Mouse (Mus musculus): ENCODE measurements at regions not wholly inside any gene's neighbourhood (a gene's known extent, or its start where the extent isn't known, plus 50 kb on each side); places are given as distances from the start of the nearest gene placed in this dataset.

DNA sequence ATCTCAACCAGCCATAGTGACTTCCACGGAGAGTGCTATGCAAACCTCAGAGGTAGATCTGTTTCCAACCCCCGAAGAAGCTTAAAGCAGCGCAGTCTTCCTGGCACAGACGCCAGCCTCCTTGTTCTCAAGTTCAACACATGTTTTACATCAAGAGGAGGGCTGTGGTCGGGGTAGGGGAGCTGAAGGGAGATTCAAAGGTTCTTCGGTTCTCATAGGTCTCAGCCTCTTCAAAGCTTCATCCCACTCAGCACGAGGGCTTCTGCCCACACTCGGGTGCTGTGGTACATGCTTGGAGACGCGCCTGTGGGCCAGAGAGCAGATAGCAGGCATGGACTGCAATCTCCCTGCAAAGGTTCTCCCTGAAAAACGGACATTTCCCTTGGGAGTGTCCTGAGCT is 219.7 kb downstream of the Bcl2l11 start:
- Histone ChIP-seq H3K4me3 (ENCODE audit: low read depth, low read length) (no peak overlapping the region), H3K36me3 (ENCODE audit: control insufficient read depth, insufficient read depth, low read length) (no peaks in the 10 kb centered on the region), H3K27me3 (ENCODE audit: control insufficient read depth, insufficient read depth, low read length) (no peaks in the 10 kb centered on the region), H3K27ac (ENCODE audit: low read depth, low read length) (no peak overlapping the region), H3K4me2 (no peak overlapping the region), H3K4me1 (ENCODE audit: control insufficient read depth, insufficient read depth, low read length) (no peaks in the 10 kb centered on the region), H3K9me3 (ENCODE audit: control insufficient read depth, low read length) (no peaks in the 10 kb centered on the region), H3K9ac (ENCODE audit: low read length) (no peak overlapping the region)
- no peak for ATAC-seq (ENCODE audit: low FRiP score)
- WGBS, result 80% methylated on average over 11 of the region's 11 CpGs
- no peak for DNase-seq (ENCODE audit: low spot score, missing footprints)

DNA sequence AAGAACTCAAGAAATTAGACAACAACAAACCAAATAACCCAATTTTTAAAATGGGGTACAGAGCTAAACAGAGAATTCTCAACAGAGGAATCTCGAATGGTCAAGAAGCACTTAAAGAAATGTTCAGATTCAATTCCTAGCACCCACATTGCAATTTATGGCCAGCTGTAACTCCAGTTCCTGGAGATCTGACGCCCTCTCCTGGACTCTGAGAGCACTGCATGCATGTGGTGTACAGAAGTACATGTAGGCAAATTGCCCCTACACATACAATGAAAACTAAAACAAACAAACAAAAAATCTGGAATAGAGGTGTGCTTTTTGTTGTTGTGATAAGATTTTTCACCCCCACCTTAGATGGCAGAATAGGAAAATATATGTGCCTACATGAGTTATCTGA is 222.7 kb downstream of the Bcl2l11 start:
- no peak overlapping the region for H3K4me3 ChIP-seq (ENCODE audit: low read depth, low read length)
- no peaks in the 10 kb centered on the region for H3K9me3 ChIP-seq (ENCODE audit: control insufficient read depth, low read length)
- WGBS, result 73% methylated on average over 2 of the region's 2 CpGs
- no peaks in the 10 kb centered on the region for H3K4me1 ChIP-seq (ENCODE audit: control insufficient read depth, insufficient read depth, low read length)
- no peak overlapping the region for H3K27ac ChIP-seq (ENCODE audit: low read depth, low read length)
- H3K27me3 ChIP-seq (ENCODE audit: control insufficient read depth, insufficient read depth, low read length), result no peaks in the 10 kb centered on the region
- ATAC-seq (ENCODE audit: low FRiP score) (no peak), DNase-seq (ENCODE audit: low spot score, missing footprints) (no peak)
- no peak overlapping the region for H3K4me2 ChIP-seq
- no peak overlapping the region for H3K9ac ChIP-seq (ENCODE audit: low read length)
- H3K36me3 ChIP-seq (ENCODE audit: control insufficient read depth, insufficient read depth, low read length), result no peaks in the 10 kb centered on the region

DNA sequence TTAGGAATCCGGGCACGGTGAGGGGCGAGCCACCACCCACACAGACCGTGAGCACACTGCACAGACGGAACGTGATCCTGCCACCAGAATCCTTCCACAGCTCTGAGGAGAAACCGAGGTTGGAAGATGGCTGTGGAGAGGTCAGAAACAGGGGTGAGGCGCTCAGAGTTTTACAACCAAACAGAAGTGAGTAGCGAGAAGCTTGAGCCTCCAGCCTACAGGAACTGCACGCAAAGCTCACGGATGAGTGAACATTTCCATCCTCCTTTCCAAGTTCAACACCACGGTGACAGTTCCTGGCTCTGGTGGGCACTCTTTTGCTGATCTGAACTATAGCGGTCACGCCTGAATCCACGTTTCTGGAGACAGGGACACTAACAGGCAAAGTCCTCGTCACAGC is 225.6 kb downstream of the Bcl2l11 start:
- H3K9me3 ChIP-seq (ENCODE audit: control insufficient read depth, low read length), result no peaks in the 10 kb centered on the region
- H3K4me1 ChIP-seq (ENCODE audit: control insufficient read depth, insufficient read depth, low read length), result no peaks in the 10 kb centered on the region
- H3K4me2 ChIP-seq, result no peak overlapping the region
- H3K4me3 ChIP-seq (ENCODE audit: low read depth, low read length), result no peak overlapping the region
- no peaks in the 10 kb centered on the region for H3K36me3 ChIP-seq (ENCODE audit: control insufficient read depth, insufficient read depth, low read length)
- no peak overlapping the region for H3K27ac ChIP-seq (ENCODE audit: low read depth, low read length)
- no peak for ATAC-seq (ENCODE audit: low FRiP score)
- no peaks in the 10 kb centered on the region for H3K27me3 ChIP-seq (ENCODE audit: control insufficient read depth, insufficient read depth, low read length)
- 90% methylated on average over 16 of the region's 16 CpGs for WGBS
- no peak for DNase-seq (ENCODE audit: low spot score, missing footprints)
- no peak overlapping the region for H3K9ac ChIP-seq (ENCODE audit: low read length)

DNA sequence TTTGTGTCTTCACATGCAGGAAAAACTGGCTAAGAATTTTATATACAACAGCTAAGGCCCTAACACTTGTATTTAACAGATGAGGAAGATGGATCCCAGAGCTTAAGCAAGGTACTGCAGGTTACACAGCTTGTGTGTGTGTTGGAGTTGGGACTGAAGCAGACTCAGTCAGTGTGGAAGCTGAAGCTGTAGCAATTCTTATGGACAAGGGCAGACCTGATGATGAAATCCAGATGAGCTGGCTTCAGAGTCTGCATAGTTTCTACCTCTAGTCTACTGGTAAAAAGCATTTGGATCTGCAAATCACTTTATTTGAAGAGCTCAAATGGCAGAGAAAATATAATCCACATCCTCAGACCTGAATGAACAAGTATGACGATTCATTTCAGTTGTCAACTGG is 226.7 kb downstream of the Bcl2l11 start:
- H3K9me3 ChIP-seq (ENCODE audit: control insufficient read depth, low read length), result no peaks in the 10 kb centered on the region
- WGBS, result 86% methylated on average over 1 of the region's 1 CpGs
- DNase-seq (ENCODE audit: low spot score, missing footprints) (no peak), ATAC-seq (ENCODE audit: low FRiP score) (no peak)
- no peaks in the 10 kb centered on the region for H3K36me3 ChIP-seq (ENCODE audit: control insufficient read depth, insufficient read depth, low read length)
- no peak overlapping the region for H3K4me2 ChIP-seq
- no peaks in the 10 kb centered on the region for H3K4me1 ChIP-seq (ENCODE audit: control insufficient read depth, insufficient read depth, low read length)
- no peaks in the 10 kb centered on the region for H3K27me3 ChIP-seq (ENCODE audit: control insufficient read depth, insufficient read depth, low read length)
- H3K9ac ChIP-seq (ENCODE audit: low read length), result no peak overlapping the region
- H3K4me3 ChIP-seq (ENCODE audit: low read depth, low read length), result no peak overlapping the region
- no peak overlapping the region for H3K27ac ChIP-seq (ENCODE audit: low read depth, low read length)

DNA sequence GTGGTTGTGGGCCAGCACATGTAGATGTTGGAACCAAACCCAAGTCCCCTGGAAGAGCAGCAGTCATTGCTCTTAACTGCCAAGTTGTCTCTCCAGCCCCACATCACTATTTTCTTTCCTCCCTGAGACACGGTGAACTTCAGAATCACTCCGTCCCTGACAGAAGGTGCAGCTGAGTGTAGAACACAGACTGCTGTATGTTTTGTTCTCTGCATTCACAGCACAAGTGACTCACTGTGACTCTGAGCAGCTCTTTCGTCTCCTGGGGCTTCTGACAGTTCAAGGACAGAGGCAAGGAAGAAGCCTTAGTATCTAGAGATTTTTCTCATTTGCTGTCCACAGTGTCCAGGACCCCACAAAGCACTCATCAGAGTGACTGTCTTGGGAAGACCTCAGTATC is 227.6 kb downstream of the Bcl2l11 start:
- no peak overlapping the region for H3K4me3 ChIP-seq (ENCODE audit: low read depth, low read length)
- H3K27ac ChIP-seq (ENCODE audit: low read depth, low read length), result no peak overlapping the region
- H3K9ac ChIP-seq (ENCODE audit: low read length), result no peak overlapping the region
- H3K36me3 ChIP-seq (ENCODE audit: control insufficient read depth, insufficient read depth, low read length), result no peaks in the 10 kb centered on the region
- DNase-seq (ENCODE audit: low spot score, missing footprints) (no peak), ATAC-seq (ENCODE audit: low FRiP score) (no peak)
- 82% methylated on average over 3 of the region's 3 CpGs for WGBS
- no peaks in the 10 kb centered on the region for H3K9me3 ChIP-seq (ENCODE audit: control insufficient read depth, low read length)
- no peak overlapping the region for H3K4me2 ChIP-seq
- no peaks in the 10 kb centered on the region for H3K27me3 ChIP-seq (ENCODE audit: control insufficient read depth, insufficient read depth, low read length)
- H3K4me1 ChIP-seq (ENCODE audit: control insufficient read depth, insufficient read depth, low read length), result no peaks in the 10 kb centered on the region

DNA sequence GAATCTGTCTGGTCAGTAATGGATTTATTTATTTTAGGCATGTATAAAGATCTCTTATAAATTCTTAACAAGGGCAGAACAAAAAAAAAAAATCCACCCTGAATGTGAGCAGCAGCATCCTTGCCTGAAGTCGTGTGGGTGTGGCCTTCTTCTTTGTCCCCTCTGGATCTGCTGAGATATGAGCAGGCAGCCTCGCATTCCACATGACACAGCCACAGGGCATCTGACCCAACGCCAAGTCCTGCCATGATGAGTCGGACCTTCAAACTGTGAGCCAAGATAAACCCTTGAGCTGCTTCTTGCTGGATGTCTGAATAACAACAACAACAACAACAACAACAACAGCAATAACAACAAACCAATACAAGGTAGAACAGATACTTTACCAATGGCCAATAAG is 230.5 kb downstream of the Bcl2l11 start:
- Histone ChIP-seq H3K4me2 (no peak overlapping the region), H3K9me3 (ENCODE audit: control insufficient read depth, low read length) (no peaks in the 10 kb centered on the region), H3K9ac (ENCODE audit: low read length) (no peak overlapping the region), H3K36me3 (ENCODE audit: control insufficient read depth, insufficient read depth, low read length) (no peaks in the 10 kb centered on the region), H3K27me3 (ENCODE audit: control insufficient read depth, insufficient read depth, low read length) (no peaks in the 10 kb centered on the region), H3K4me3 (ENCODE audit: low read depth, low read length) (no peak overlapping the region), H3K27ac (ENCODE audit: low read depth, low read length) (no peak overlapping the region), H3K4me1 (ENCODE audit: control insufficient read depth, insufficient read depth, low read length) (no peaks in the 10 kb centered on the region)
- ATAC-seq (ENCODE audit: low FRiP score) (no peak), DNase-seq (ENCODE audit: low spot score, missing footprints) (no peak)
- 85% methylated on average over 4 of the region's 4 CpGs for WGBS

DNA sequence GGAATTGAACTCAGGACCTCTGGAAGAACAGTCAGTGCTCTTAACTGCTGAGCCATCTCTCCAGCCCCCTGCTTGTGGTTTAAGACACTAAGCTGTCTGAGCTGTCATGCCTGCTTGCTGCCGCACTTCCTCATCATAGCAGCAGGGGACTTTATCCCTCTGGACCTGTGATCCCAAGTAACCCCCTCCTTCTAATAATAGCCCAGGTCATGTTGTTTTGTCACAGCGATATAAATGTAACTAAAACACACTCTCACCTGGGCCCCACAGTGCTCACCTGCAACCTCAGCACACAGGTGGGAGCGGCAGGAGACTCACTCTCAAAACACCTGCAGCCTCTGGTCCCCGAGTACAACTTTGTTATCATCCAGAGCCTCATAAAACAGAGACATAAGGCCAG is 231.9 kb upstream of the Spdye4c start:
- H3K36me3 ChIP-seq (ENCODE audit: control insufficient read depth, insufficient read depth, low read length), result no peaks in the 10 kb centered on the region
- no peaks in the 10 kb centered on the region for H3K9me3 ChIP-seq (ENCODE audit: control insufficient read depth, low read length)
- H3K9ac ChIP-seq (ENCODE audit: low read length), result no peak overlapping the region
- no peaks in the 10 kb centered on the region for H3K27me3 ChIP-seq (ENCODE audit: control insufficient read depth, insufficient read depth, low read length)
- no peak overlapping the region for H3K27ac ChIP-seq (ENCODE audit: low read depth, low read length)
- no peak for ATAC-seq (ENCODE audit: low FRiP score)
- 63% methylated on average over 4 of the region's 4 CpGs for WGBS
- DNase-seq (ENCODE audit: low spot score, missing footprints), result no peak
- no peak overlapping the region for H3K4me2 ChIP-seq
- H3K4me3 ChIP-seq (ENCODE audit: low read depth, low read length), result no peak overlapping the region
- no peaks in the 10 kb centered on the region for H3K4me1 ChIP-seq (ENCODE audit: control insufficient read depth, insufficient read depth, low read length)

DNA sequence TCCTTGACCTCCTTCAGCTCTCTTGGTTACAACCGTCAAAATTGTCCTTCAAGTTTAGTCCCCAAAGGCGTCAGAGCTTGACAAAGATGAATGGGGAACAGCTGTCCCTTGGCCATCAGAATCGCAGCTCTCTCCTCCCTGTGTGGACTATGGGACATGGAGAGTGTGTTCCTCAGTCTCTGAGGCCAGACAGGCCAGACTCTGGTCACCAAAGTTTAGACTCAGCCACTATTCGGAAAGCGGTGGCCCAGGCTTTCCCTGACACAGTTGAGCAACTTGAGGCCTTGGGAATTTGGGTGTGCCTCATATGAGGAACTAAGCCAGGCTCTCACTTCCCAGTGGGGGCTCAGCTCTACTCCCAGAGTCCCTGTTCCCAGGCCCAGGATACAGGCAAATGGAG is 230.5 kb upstream of the Spdye4c start:
- Histone ChIP-seq H3K36me3 (ENCODE audit: control insufficient read depth, insufficient read depth, low read length) (no peaks in the 10 kb centered on the region), H3K9ac (ENCODE audit: low read length) (no peak overlapping the region), H3K27me3 (ENCODE audit: control insufficient read depth, insufficient read depth, low read length) (no peaks in the 10 kb centered on the region), H3K4me1 (ENCODE audit: control insufficient read depth, insufficient read depth, low read length) (no peaks in the 10 kb centered on the region), H3K4me2 (no peak overlapping the region), H3K27ac (ENCODE audit: low read depth, low read length) (no peak overlapping the region), H3K9me3 (ENCODE audit: control insufficient read depth, low read length) (no peaks in the 10 kb centered on the region), H3K4me3 (ENCODE audit: low read depth, low read length) (no peak overlapping the region)
- DNase-seq (ENCODE audit: low spot score, missing footprints) (no peak), ATAC-seq (ENCODE audit: low FRiP score) (no peak)
- 86% methylated on average over 5 of the region's 5 CpGs for WGBS

DNA sequence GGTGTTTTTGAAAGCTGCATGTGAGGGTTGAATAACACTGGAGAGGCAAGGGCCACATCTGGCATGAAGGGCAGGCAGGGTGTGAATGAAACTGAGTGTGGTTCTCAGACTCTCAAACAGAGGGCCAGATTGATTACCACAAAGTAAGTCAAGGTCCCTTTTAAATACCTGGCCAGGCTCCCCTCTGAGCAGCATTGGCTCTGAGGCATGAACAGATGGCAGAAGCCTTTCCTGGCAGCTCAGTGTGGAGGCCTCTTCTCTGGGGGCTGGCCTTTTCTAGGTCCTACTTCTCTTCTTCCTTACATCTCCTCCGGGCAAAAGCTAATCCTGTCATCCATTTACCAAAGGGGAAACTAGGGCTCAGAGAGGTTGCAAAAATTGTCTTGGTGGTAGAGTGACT is 229.6 kb upstream of the Spdye4c start:
- Histone ChIP-seq H3K9ac (ENCODE audit: low read length) (no peak overlapping the region), H3K4me1 (ENCODE audit: control insufficient read depth, insufficient read depth, low read length) (no peaks in the 10 kb centered on the region), H3K27ac (ENCODE audit: low read depth, low read length) (no peak overlapping the region), H3K4me2 (no peak overlapping the region), H3K9me3 (ENCODE audit: control insufficient read depth, low read length) (no peaks in the 10 kb centered on the region), H3K4me3 (ENCODE audit: low read depth, low read length) (no peak overlapping the region), H3K36me3 (ENCODE audit: control insufficient read depth, insufficient read depth, low read length) (no peaks in the 10 kb centered on the region), H3K27me3 (ENCODE audit: control insufficient read depth, insufficient read depth, low read length) (no peaks in the 10 kb centered on the region)
- no peak for DNase-seq (ENCODE audit: low spot score, missing footprints)
- WGBS, result 81% methylated on average over 1 of the region's 1 CpGs
- no peak for ATAC-seq (ENCODE audit: low FRiP score)

DNA sequence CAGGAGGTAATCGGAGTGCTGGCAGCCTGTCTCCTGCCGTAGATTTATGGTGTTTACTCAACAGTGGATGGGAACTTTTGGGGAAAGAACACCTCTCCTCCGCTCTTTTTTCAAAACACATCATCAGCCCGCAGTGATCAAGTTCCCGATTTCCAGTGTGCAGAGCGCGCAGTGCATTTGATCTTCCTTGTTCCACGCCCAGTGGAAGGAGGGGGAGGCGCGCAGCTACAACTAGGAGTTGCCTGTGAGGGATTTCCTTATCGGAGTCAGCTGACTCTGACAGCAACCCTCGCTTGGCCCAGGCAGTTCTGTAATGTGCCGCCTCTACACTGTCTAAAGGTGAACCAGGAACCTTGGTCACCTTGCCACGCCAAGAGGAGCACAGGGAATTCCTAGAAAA is 226.8 kb upstream of the Spdye4c start:
- H3K9me3 ChIP-seq (ENCODE audit: control insufficient read depth, low read length), result no peaks in the 10 kb centered on the region
- 76% methylated on average over 14 of the region's 14 CpGs for WGBS
- H3K4me3 ChIP-seq (ENCODE audit: low read depth, low read length), result no peak overlapping the region
- no peak overlapping the region for H3K27ac ChIP-seq (ENCODE audit: low read depth, low read length)
- H3K9ac ChIP-seq (ENCODE audit: low read length), result no peak overlapping the region
- DNase-seq (ENCODE audit: low spot score, missing footprints) (peak; percentile 23), ATAC-seq (ENCODE audit: low FRiP score) (no peak)
- no peaks in the 10 kb centered on the region for H3K36me3 ChIP-seq (ENCODE audit: control insufficient read depth, insufficient read depth, low read length)
- H3K4me2 ChIP-seq, result no peak overlapping the region
- no peaks in the 10 kb centered on the region for H3K4me1 ChIP-seq (ENCODE audit: control insufficient read depth, insufficient read depth, low read length)
- no peaks in the 10 kb centered on the region for H3K27me3 ChIP-seq (ENCODE audit: control insufficient read depth, insufficient read depth, low read length)
